In genomic region chr17:50415331-50416005, GRCm38 (mm10) we compare ENCODE assay signal across 12 mouse cellular contexts.
DNase-seq lines count a peak whose midpoint lies in the region; ATAC-seq and TF ChIP-seq lines count a peak whose summit lies in the region.
"Had no signal": no experiment of that assay in that cellular context is flagged by ENCODE, and none has a peak within 500 bp of the region (broad histone marks: within the 10 kb centered on the region; RNA-seq: fewer than 3 reads in every experiment).

No protein-coding gene starts in this region.

- no peak overlapping the region for H3K4me2 ChIP-seq in liver, embryonic 15.5 days
- H3K4me2 ChIP-seq in liver, embryonic 11.5 days, result no peak overlapping the region

- no peak for TF ChIP-seq POLR2A in kidney, adult 2 months (IDR thresholded peaks at IDR 0.05; ENCODE audit: low read depth, low read length)

- no peak overlapping the region for H3K4me3 ChIP-seq in liver, embryonic 15.5 days (replicated peaks)
- H3K4me3 ChIP-seq in liver, embryonic 11.5 days (ENCODE audit: low read depth, low read length), result no peak overlapping the region
- no peak overlapping the region for H3K4me3 ChIP-seq in macrophage (ENCODE audit: inconsistent target)
- H3K4me3 ChIP-seq in kidney, adult 2 months (ENCODE audit: insufficient read depth, low read depth, low read length), result no peak overlapping the region
- H3K4me3 ChIP-seq: heart, adult 2 months had no signal

- no peaks in the 10 kb centered on the region for H3K9me3 ChIP-seq in liver, embryonic 15.5 days (replicated peaks)
- H3K9me3 ChIP-seq in liver, embryonic 11.5 days (ENCODE audit: control insufficient read depth, low read length), result no peaks in the 10 kb centered on the region; the same call in 1 of the 2 replicates

- H3K9ac ChIP-seq in liver, embryonic 15.5 days, result no peak overlapping the region
- no peak overlapping the region for H3K9ac ChIP-seq in liver, embryonic 11.5 days (ENCODE audit: low read depth, low read length)

- no peaks in the 10 kb centered on the region for H3K27me3 ChIP-seq in liver, embryonic 15.5 days
- H3K27me3 ChIP-seq in liver, embryonic 11.5 days (replicated peaks; ENCODE audit: control insufficient read depth, insufficient read depth, low read length), result no peaks in the 10 kb centered on the region
- H3K27me3 ChIP-seq in kidney, adult 2 months (replicated peaks; ENCODE audit: control insufficient read depth, insufficient read depth, low read length), result no peaks in the 10 kb centered on the region

- no peak for ATAC-seq in liver, embryonic 15.5 days (ENCODE audit: insufficient read depth)
- ATAC-seq in liver, embryonic 11.5 days (replicated peaks; ENCODE audit: low FRiP score), result no peak

- 37% methylated on average over 2 of the region's 2 CpGs for WGBS in liver, embryonic 15.5 days (ENCODE audit: insufficient replicate concordance)
- 71% methylated on average over 2 of the region's 2 CpGs for WGBS in liver, embryonic 11.5 days
- 0% methylated on average over 2 of the region's 2 CpGs for WGBS in macrophage (ENCODE audit: missing documents)
- 79% methylated on average over 2 of the region's 2 CpGs for WGBS in kidney, adult 2 months

- no peaks in the 10 kb centered on the region for H3K79me2 ChIP-seq in macrophage (ENCODE audit: inconsistent target)

- peaks cover 11% of the 10 kb centered on the region for H3K4me1 ChIP-seq in liver, embryonic 15.5 days (replicated peaks)
- H3K4me1 ChIP-seq in liver, embryonic 11.5 days (replicated peaks; ENCODE audit: control insufficient read depth, insufficient read depth, low read length), result no peaks in the 10 kb centered on the region
- no peaks in the 10 kb centered on the region for H3K4me1 ChIP-seq in kidney, adult 2 months (ENCODE audit: control insufficient read depth, insufficient read depth, low read length)

- 0 out of 2 replicates have a peak overlapping the region, but pooled peaks have one; percentile 19 for H3K27ac ChIP-seq in liver, embryonic 15.5 days (replicated peaks)
- no peak overlapping the region for H3K27ac ChIP-seq in liver, embryonic 11.5 days (ENCODE audit: low read depth, low read length)
- H3K27ac ChIP-seq in macrophage, result peak overlapping the region; percentile 87
- H3K27ac ChIP-seq in kidney, adult 2 months (ENCODE audit: insufficient read depth, low read depth, low read length), result no peak overlapping the region
- H3K27ac ChIP-seq: heart, adult 2 months had no signal

- no peak for DNase-seq in liver, embryonic 11.5 days (ENCODE audit: low spot score)
- DNase-seq in A20 (ENCODE audit: low read depth, low spot score), result peak; percentile 80
- DNase-seq in T-cell, adult 2 months (ENCODE audit: low spot score), result peak; percentile 56
- DNase-seq in cerebellum, postnatal 14 days, result no peak
- DNase-seq in kidney, adult 2 months, result no peak
- DNase-seq in gastrocnemius, adult 8-10 months (ENCODE audit: low spot score in 2 of 2), result no peak
- DNase-seq: cerebellum, adult 2 months; heart, postnatal 36 days; kidney, postnatal 14 days had no signal

- no peak for TF ChIP-seq CTCF in kidney, adult 2 months (conservative IDR thresholded peaks at IDR 0.05; ENCODE audit: insufficient read depth, insufficient read length, low read depth, low read length)

- no peaks in the 10 kb centered on the region for H3K36me3 ChIP-seq in liver, embryonic 15.5 days (replicated peaks)
- H3K36me3 ChIP-seq in liver, embryonic 11.5 days (ENCODE audit: control insufficient read depth, insufficient read depth, low read length), result no peaks in the 10 kb centered on the region
- H3K36me3 ChIP-seq in macrophage (ENCODE audit: inconsistent target), result no peaks in the 10 kb centered on the region
- no peaks in the 10 kb centered on the region for H3K36me3 ChIP-seq in kidney, adult 2 months (ENCODE audit: control insufficient read depth, insufficient read depth, low read length)

Comparison
In these comparisons a context has a peak if more than half of its experiments do, and no peak if none do; other contexts are left out.
1. H3K27ac ChIP-seq: peak in liver, embryonic 15.5 days (single experiment) and macrophage (single experiment); none in liver, embryonic 11.5 days (single experiment) and kidney, adult 2 months (single experiment).
2. DNase-seq: peak in A20 (single experiment) and T-cell, adult 2 months (single experiment); none in liver, embryonic 11.5 days (single experiment), cerebellum, postnatal 14 days (0 of 2), kidney, adult 2 months (single experiment) and gastrocnemius, adult 8-10 months (0 of 2).